Mouse (Mus musculus) kidney, postnatal 14 days (tissue): ENCODE data around the gene Mapk10.
A peak's percentile ranks its signal among the peaks of the same experiment; 100 is the strongest.

Experiments used
- DNase-seq: peaks from one replicate; pipeline ENCODE4 v3.0.0; 2022; ENCODE audit warnings: mixed read lengths

Gene Mapk10

GRCm38 (mm10) chr5:103211101-103211848 lies at the start of gene Mapk10:
Mapk10 (minus strand) TSS chr5:103211334.
- DNase-seq: peak; percentile 66

GRCm38 (mm10) chr5:103256144-103256543 lies 45.0 kb upstream of the Mapk10 start:
- no peak for DNase-seq

- no peak for DNase-seq
Measured at GRCm38 (mm10) chr5:103242430-103242829, 31.3 kb upstream of the Mapk10 start.

GRCm38 (mm10) chr5:103231822-103232221 lies 20.7 kb upstream of the Mapk10 start:
- DNase-seq: no peak

GRCm38 (mm10) chr5:103230334-103230733 lies 19.2 kb upstream of the Mapk10 start:
- no peak for DNase-seq

GRCm38 (mm10) chr5:103229321-103229720 lies 18.2 kb upstream of the Mapk10 start:
- no peak for DNase-seq

- no peak for DNase-seq
Measured at GRCm38 (mm10) chr5:103221997-103222396, 10.9 kb upstream of the Mapk10 start.

GRCm38 (mm10) chr5:103210644-103211043 lies 490 bp downstream of the Mapk10 start:
- DNase-seq: no peak

- no peak for DNase-seq
Measured at GRCm38 (mm10) chr5:103210018-103210417, 1.1 kb downstream of the Mapk10 start.

GRCm38 (mm10) chr5:103209486-103209885 lies 1.6 kb downstream of the Mapk10 start:
- no peak for DNase-seq

- no peak for DNase-seq
Measured at GRCm38 (mm10) chr5:103208869-103209268, 2.3 kb downstream of the Mapk10 start.

- DNase-seq: no peak
Measured at GRCm38 (mm10) chr5:103208021-103208511, 3.1 kb downstream of the Mapk10 start.

GRCm38 (mm10) chr5:103197796-103198325 lies 13.3 kb downstream of the Mapk10 start:
- DNase-seq: no peak

GRCm38 (mm10) chr5:103194549-103194948 lies 16.6 kb downstream of the Mapk10 start:
- DNase-seq: no peak

GRCm38 (mm10) chr5:103193700-103194099 lies 17.4 kb downstream of the Mapk10 start:
- DNase-seq: no peak

- DNase-seq: no peak
Measured at GRCm38 (mm10) chr5:103191577-103191976, 19.6 kb downstream of the Mapk10 start.

- no peak for DNase-seq
Measured at GRCm38 (mm10) chr5:103184256-103184655, 26.9 kb downstream of the Mapk10 start.

GRCm38 (mm10) chr5:103181622-103182021 lies 29.5 kb downstream of the Mapk10 start:
- DNase-seq: no peak

GRCm38 (mm10) chr5:103177010-103177409 lies 34.1 kb downstream of the Mapk10 start:
- no peak for DNase-seq

- DNase-seq: no peak
Measured at GRCm38 (mm10) chr5:103175989-103176388, 35.1 kb downstream of the Mapk10 start.

- DNase-seq: no peak
Measured at GRCm38 (mm10) chr5:103174607-103175006, 36.5 kb downstream of the Mapk10 start.

GRCm38 (mm10) chr5:103171207-103171606 lies 39.9 kb downstream of the Mapk10 start:
- DNase-seq: no peak

GRCm38 (mm10) chr5:103167371-103167770 lies 43.8 kb downstream of the Mapk10 start:
- no peak for DNase-seq

GRCm38 (mm10) chr5:103166755-103167154 lies 44.4 kb downstream of the Mapk10 start:
- no peak for DNase-seq
